Mouse (Mus musculus): ENCODE results near the gene Gm14214.

The Gm14214 gene

GRCm38 (mm10) chr2:154771604-154772003 is 1.8 kb upstream of the Gm14214 start:
- DNase-seq: no peak

- DNase-seq: no peak
Measured at GRCm38 (mm10) chr2:154767051-154767450, 2.8 kb downstream of the Gm14214 start.

- DNase-seq: peak; percentile 45 to 70
Measured at GRCm38 (mm10) chr2:154765554-154766008, 4.2 kb downstream of the Gm14214 start.

GRCm38 (mm10) chr2:154764828-154765497 is 4.9 kb downstream of the Gm14214 start:
- no peak for DNase-seq

GRCm38 (mm10) chr2:154763226-154763625 is 6.6 kb downstream of the Gm14214 start:
- DNase-seq: no peak

GRCm38 (mm10) chr2:154758454-154758853 is 11.4 kb downstream of the Gm14214 start:
- DNase-seq: no peak

- DNase-seq: no peak
Measured at GRCm38 (mm10) chr2:154757691-154758090, 12.1 kb downstream of the Gm14214 start.

GRCm38 (mm10) chr2:154755791-154756190 is 14.0 kb downstream of the Gm14214 start:
- no peak for DNase-seq

- DNase-seq: no peak
Measured at GRCm38 (mm10) chr2:154754068-154754560, 15.7 kb downstream of the Gm14214 start.

- DNase-seq: no peak
Measured at GRCm38 (mm10) chr2:154751924-154752323, 17.9 kb downstream of the Gm14214 start.

GRCm38 (mm10) chr2:154749046-154750036 is 20.5 kb downstream of the Gm14214 start:
- DNase-seq: peak; percentile 32 to 59

GRCm38 (mm10) chr2:154748383-154748782 is 21.4 kb downstream of the Gm14214 start:
- DNase-seq: no peak

GRCm38 (mm10) chr2:154743915-154744314 is 25.9 kb downstream of the Gm14214 start:
- no peak for DNase-seq

GRCm38 (mm10) chr2:154742911-154743819 is 26.7 kb downstream of the Gm14214 start:
- no peak for DNase-seq

- DNase-seq: no peak
Measured at GRCm38 (mm10) chr2:154738621-154739020, 31.2 kb downstream of the Gm14214 start.

- DNase-seq: no peak
Measured at GRCm38 (mm10) chr2:154735986-154736385, 33.8 kb downstream of the Gm14214 start.

GRCm38 (mm10) chr2:154735416-154735815 is 34.4 kb downstream of the Gm14214 start:
- DNase-seq: no peak

- DNase-seq: no peak
Measured at GRCm38 (mm10) chr2:154734977-154735376, 34.9 kb downstream of the Gm14214 start.

- no peak for DNase-seq
Measured at GRCm38 (mm10) chr2:154732503-154733141, 37.2 kb downstream of the Gm14214 start.

- DNase-seq: no peak
Measured at GRCm38 (mm10) chr2:154731916-154732315, 37.9 kb downstream of the Gm14214 start.

GRCm38 (mm10) chr2:154730841-154731240 is 39.0 kb downstream of the Gm14214 start:
- peak; percentile 48 to 70 for DNase-seq

GRCm38 (mm10) chr2:154729737-154730136 is 40.1 kb downstream of the Gm14214 start:
- DNase-seq: peak in 1 of 2 experiments; percentile 34
